Mouse (Mus musculus): ENCODE results near the gene Gsk3b.
A peak's percentile ranks its signal among the peaks of the same experiment; 100 is the strongest.

Gene Gsk3b

GRCm38 (mm10) chr16:38144898-38145297 lies 56.1 kb downstream of the Gsk3b start:
- Histone ChIP-seq H3K4me1 (replicated peaks; ENCODE audit: low read depth, low read length) (peaks cover 8% of the 10 kb centered on the region), H3K4me3 (replicated peaks; ENCODE audit: low read length) (no peak overlapping the region), H3K27me3 (ENCODE audit: insufficient read depth, low read length) (no peaks in the 10 kb centered on the region), H3K9me3 (ENCODE audit: low read length) (no peaks in the 10 kb centered on the region), H3K36me3 (ENCODE audit: insufficient read depth, low read length) (peaks cover 8% of the 10 kb centered on the region; the same call in 1 of the 2 replicates)
- TF ChIP-seq NANOG (IDR thresholded peaks at IDR 0.05; ENCODE audit: borderline replicate concordance, low read length) = no peak
- TF ChIP-seq POU5F1 (IDR thresholded peaks at IDR 0.05; ENCODE audit: borderline replicate concordance, low read length) = no peak
- no peak for TF ChIP-seq CTCF (conservative IDR thresholded peaks at IDR 0.05; ENCODE audit: low read length)

- H3K4me1 ChIP-seq (replicated peaks; ENCODE audit: low read depth, low read length) = peaks cover 35% of the 10 kb centered on the region
- peaks cover 3% of the 10 kb centered on the region; the same call in 1 of the 2 replicates for H3K36me3 ChIP-seq (ENCODE audit: insufficient read depth, low read length)
- peak; percentile 59; the same call in 1 of the 2 replicates for TF ChIP-seq NANOG (IDR thresholded peaks at IDR 0.05; ENCODE audit: borderline replicate concordance, low read length)
- no peak for TF ChIP-seq CTCF (conservative IDR thresholded peaks at IDR 0.05; ENCODE audit: low read length)
- TF ChIP-seq POU5F1 (IDR thresholded peaks at IDR 0.05; ENCODE audit: borderline replicate concordance, low read length) = no peak
- H3K9me3 ChIP-seq (ENCODE audit: low read length) = no peaks in the 10 kb centered on the region
- H3K4me3 ChIP-seq (replicated peaks; ENCODE audit: low read length) = no peak overlapping the region
- H3K27me3 ChIP-seq (ENCODE audit: insufficient read depth, low read length) = no peaks in the 10 kb centered on the region
These were observed 61.8 kb downstream of the Gsk3b start for GRCm38 (mm10) chr16:38150555-38150954.

- Histone ChIP-seq H3K4me1 (replicated peaks; ENCODE audit: low read depth, low read length) (peaks cover 45% of the 10 kb centered on the region), H3K9me3 (ENCODE audit: low read length) (no peaks in the 10 kb centered on the region), H3K4me3 (replicated peaks; ENCODE audit: low read length) (no peak overlapping the region), H3K36me3 (ENCODE audit: insufficient read depth, low read length) (0 out of 2 replicates have a peak, but pooled peaks cover 7% of the 10 kb centered on the region), H3K27me3 (ENCODE audit: insufficient read depth, low read length) (no peaks in the 10 kb centered on the region)
- no peak for TF ChIP-seq POU5F1 (IDR thresholded peaks at IDR 0.05; ENCODE audit: borderline replicate concordance, low read length)
- TF ChIP-seq NANOG (IDR thresholded peaks at IDR 0.05; ENCODE audit: borderline replicate concordance, low read length) = no peak
- TF ChIP-seq CTCF (conservative IDR thresholded peaks at IDR 0.05; ENCODE audit: low read length) = no peak
These were observed 69.2 kb downstream of the Gsk3b start for GRCm38 (mm10) chr16:38157854-38158622.

- 0 out of 2 replicates have a peak, but pooled peaks cover 7% of the 10 kb centered on the region for H3K36me3 ChIP-seq (ENCODE audit: insufficient read depth, low read length)
- peaks cover 42% of the 10 kb centered on the region for H3K4me1 ChIP-seq (replicated peaks; ENCODE audit: low read depth, low read length)
- no peaks in the 10 kb centered on the region for H3K27me3 ChIP-seq (ENCODE audit: insufficient read depth, low read length)
- no peaks in the 10 kb centered on the region for H3K9me3 ChIP-seq (ENCODE audit: low read length)
- TF ChIP-seq NANOG (IDR thresholded peaks at IDR 0.05; ENCODE audit: borderline replicate concordance, low read length) (no peak), POU5F1 (IDR thresholded peaks at IDR 0.05; ENCODE audit: borderline replicate concordance, low read length) (no peak), CTCF (conservative IDR thresholded peaks at IDR 0.05; ENCODE audit: low read length) (no peak)
- H3K4me3 ChIP-seq (replicated peaks; ENCODE audit: low read length) = no peak overlapping the region
These were observed 73.2 kb downstream of the Gsk3b start for GRCm38 (mm10) chr16:38162019-38162418.

- Histone ChIP-seq H3K9me3 (ENCODE audit: low read length) (no peaks in the 10 kb centered on the region), H3K4me1 (replicated peaks; ENCODE audit: low read depth, low read length) (peaks cover 44% of the 10 kb centered on the region), H3K27me3 (ENCODE audit: insufficient read depth, low read length) (no peaks in the 10 kb centered on the region), H3K36me3 (ENCODE audit: insufficient read depth, low read length) (no peaks in the 10 kb centered on the region), H3K4me3 (replicated peaks; ENCODE audit: low read length) (peak overlapping the region; percentile 29; the same call in 1 of the 2 replicates)
- TF ChIP-seq POU5F1 (IDR thresholded peaks at IDR 0.05; ENCODE audit: borderline replicate concordance, low read length) (no peak), NANOG (IDR thresholded peaks at IDR 0.05; ENCODE audit: borderline replicate concordance, low read length) (no peak), CTCF (conservative IDR thresholded peaks at IDR 0.05; ENCODE audit: low read length) (no peak)
These were observed 76.2 kb downstream of the Gsk3b start for GRCm38 (mm10) chr16:38164811-38165591.

- H3K36me3 ChIP-seq (ENCODE audit: insufficient read depth, low read length) = peaks cover 13% of the 10 kb centered on the region
- TF ChIP-seq NANOG (IDR thresholded peaks at IDR 0.05; ENCODE audit: borderline replicate concordance, low read length) = no peak
- peak; percentile 19; the same call in 1 of the 2 replicates for TF ChIP-seq CTCF (conservative IDR thresholded peaks at IDR 0.05; ENCODE audit: low read length)
- peaks cover 49% of the 10 kb centered on the region for H3K4me1 ChIP-seq (replicated peaks; ENCODE audit: low read depth, low read length)
- no peaks in the 10 kb centered on the region for H3K9me3 ChIP-seq (ENCODE audit: low read length)
- H3K27me3 ChIP-seq (ENCODE audit: insufficient read depth, low read length) = no peaks in the 10 kb centered on the region
- H3K4me3 ChIP-seq (replicated peaks; ENCODE audit: low read length) = no peak overlapping the region
These were observed 80.2 kb downstream of the Gsk3b start for GRCm38 (mm10) chr16:38168971-38169370.

- Histone ChIP-seq H3K4me3 (replicated peaks; ENCODE audit: low read length) (no peak overlapping the region), H3K9me3 (ENCODE audit: low read length) (no peaks in the 10 kb centered on the region), H3K27me3 (ENCODE audit: insufficient read depth, low read length) (no peaks in the 10 kb centered on the region), H3K36me3 (ENCODE audit: insufficient read depth, low read length) (peaks cover 4% of the 10 kb centered on the region; the same call in 1 of the 2 replicates), H3K4me1 (replicated peaks; ENCODE audit: low read depth, low read length) (peaks cover 19% of the 10 kb centered on the region)
- no peak for TF ChIP-seq POU5F1 (IDR thresholded peaks at IDR 0.05; ENCODE audit: borderline replicate concordance, low read length)
- no peak for TF ChIP-seq NANOG (IDR thresholded peaks at IDR 0.05; ENCODE audit: borderline replicate concordance, low read length)
- TF ChIP-seq CTCF (conservative IDR thresholded peaks at IDR 0.05; ENCODE audit: low read length) = no peak
These were observed 90.3 kb downstream of the Gsk3b start for GRCm38 (mm10) chr16:38179150-38179549.

- H3K9me3 ChIP-seq (ENCODE audit: low read length) = no peaks in the 10 kb centered on the region
- H3K36me3 ChIP-seq (ENCODE audit: insufficient read depth, low read length) = peaks cover 17% of the 10 kb centered on the region
- TF ChIP-seq NANOG (IDR thresholded peaks at IDR 0.05; ENCODE audit: borderline replicate concordance, low read length) = no peak
- no peak for TF ChIP-seq POU5F1 (IDR thresholded peaks at IDR 0.05; ENCODE audit: borderline replicate concordance, low read length)
- TF ChIP-seq CTCF (conservative IDR thresholded peaks at IDR 0.05; ENCODE audit: low read length) = no peak
- peaks cover 19% of the 10 kb centered on the region for H3K4me1 ChIP-seq (replicated peaks; ENCODE audit: low read depth, low read length)
- H3K4me3 ChIP-seq (replicated peaks; ENCODE audit: low read length) = no peak overlapping the region
- no peaks in the 10 kb centered on the region for H3K27me3 ChIP-seq (ENCODE audit: insufficient read depth, low read length)
These were observed 92.6 kb downstream of the Gsk3b start for GRCm38 (mm10) chr16:38181421-38181820.
